8 mouse cellular contexts compared by ENCODE assay signal in genomic region chr12:54654141-54654540, GRCm38 (mm10). TPM values are rescaled to one million over a fixed set of nuclear protein-coding genes. Genes with fewer than 3 reads are reported as not detected.
DNase-seq lines count a peak whose midpoint lies in the region; ATAC-seq and TF ChIP-seq lines count a peak whose summit lies in the region.

No protein-coding gene starts in this region.

- no peak for DNase-seq in forebrain, embryonic 10.5 days (ENCODE audit: extremely low spot score, low spot score)
- DNase-seq in MEL (ENCODE audit: low read depth, low spot score) = peak; percentile 92
- DNase-seq in yolk sac, embryonic 10.5 days (ENCODE audit: low spot score) = no peak
- no peak for DNase-seq in layer of hippocampus, postnatal 36 days
- DNase-seq in urinary bladder, postnatal 4 days (ENCODE audit: low spot score in 2 of 2) = no peak

- TF ChIP-seq CTCF in MEL (IDR thresholded peaks at IDR 0.05 in 2 of 3, conservative IDR thresholded peaks at IDR 0.05 in 1 of 3; ENCODE audit: control insufficient read depth in 1 of 3, insufficient read depth in 1 of 3, low read depth in 2 of 3, low read length in 3 of 3, poor library complexity in 1 of 3, severe bottlenecking in 1 of 3) = no peak

- H3K27ac ChIP-seq in forebrain, embryonic 10.5 days = no peak overlapping the region
- no peak overlapping the region for H3K27ac ChIP-seq in forebrain, embryonic 16.5 days (ENCODE audit: low read length)
- peak overlapping the region; percentile 79 for H3K27ac ChIP-seq in MEL (ENCODE audit: control insufficient read depth, low read depth, low read length)
- no peak overlapping the region for H3K27ac ChIP-seq in hindbrain, embryonic 16.5 days (ENCODE audit: low read depth, low read length)
- H3K27ac ChIP-seq in liver, embryonic 16.5 days (ENCODE audit: low read length) = peak overlapping the region; percentile 35; the same call in 1 of the 2 replicates

- no peak for TF ChIP-seq RAD21 in MEL (IDR thresholded peaks at IDR 0.05; ENCODE audit: low read depth, low read length)

- peak; percentile 72 to 87 for TF ChIP-seq EP300 in MEL (IDR thresholded peaks at IDR 0.05; ENCODE audit: low read depth in 1 of 2, low read length in 2 of 2)

- H3K79me2 ChIP-seq in MEL (ENCODE audit: control insufficient read depth, insufficient read depth, low read length, poor library complexity) = peaks cover 29% of the 10 kb centered on the region

- no peak for ATAC-seq in forebrain, embryonic 16.5 days
- no peak for ATAC-seq in hindbrain, embryonic 16.5 days
- ATAC-seq in liver, embryonic 16.5 days (ENCODE audit: low read depth) = no peak

- WGBS in forebrain, embryonic 10.5 days = 93% methylated on average over 4 of the region's 4 CpGs
- WGBS in forebrain, embryonic 16.5 days = 70% methylated on average over 4 of the region's 4 CpGs
- 78% methylated on average over 4 of the region's 4 CpGs for WGBS in hindbrain, embryonic 16.5 days
- WGBS in liver, embryonic 16.5 days (ENCODE audit: insufficient replicate concordance) = 14% methylated on average over 4 of the region's 4 CpGs

- H3K27me3 ChIP-seq in forebrain, embryonic 10.5 days (ENCODE audit: poor library complexity, severe bottlenecking) = peaks cover 6% of the 10 kb centered on the region; the same call in 1 of the 2 replicates
- H3K27me3 ChIP-seq in forebrain, embryonic 16.5 days (replicated peaks; ENCODE audit: control insufficient read depth, insufficient read depth, low read length) = no peaks in the 10 kb centered on the region
- H3K27me3 ChIP-seq in MEL (ENCODE audit: control insufficient read depth in 1 of 2, insufficient read depth in 2 of 2, low read length in 2 of 2) = no peaks in the 10 kb centered on the region
- H3K27me3 ChIP-seq in hindbrain, embryonic 16.5 days (replicated peaks; ENCODE audit: control insufficient read depth, insufficient read depth, low read length) = no peaks in the 10 kb centered on the region
- H3K27me3 ChIP-seq in liver, embryonic 16.5 days (ENCODE audit: control insufficient read depth, insufficient read depth, low read depth, low read length) = no peaks in the 10 kb centered on the region

- H3K4me2 ChIP-seq in forebrain, embryonic 16.5 days (ENCODE audit: low read length) = no peak overlapping the region
- peak overlapping the region; percentile 62 for H3K4me2 ChIP-seq in hindbrain, embryonic 16.5 days (ENCODE audit: low read length)
- peak overlapping the region; percentile 84 for H3K4me2 ChIP-seq in liver, embryonic 16.5 days (ENCODE audit: low read depth, low read length)

- peak overlapping the region; percentile 73; the same call in 1 of the 2 replicates for H3K4me3 ChIP-seq in forebrain, embryonic 10.5 days
- H3K4me3 ChIP-seq in forebrain, embryonic 16.5 days (replicated peaks; ENCODE audit: low read length) = no peak overlapping the region
- peak overlapping the region; percentile 37 to 81 for H3K4me3 ChIP-seq in MEL (ENCODE audit: control insufficient read depth in 1 of 2, insufficient read depth in 1 of 2, low read depth in 2 of 2, low read length in 2 of 2)
- H3K4me3 ChIP-seq in hindbrain, embryonic 16.5 days (ENCODE audit: low read length) = no peak overlapping the region
- H3K4me3 ChIP-seq in liver, embryonic 16.5 days (ENCODE audit: low read depth, low read length) = 0 out of 2 replicates have a peak overlapping the region, but pooled peaks have one; percentile 24

- no peaks in the 10 kb centered on the region for H3K9me3 ChIP-seq in forebrain, embryonic 10.5 days
- H3K9me3 ChIP-seq in forebrain, embryonic 16.5 days (ENCODE audit: control insufficient read depth, low read length) = no peaks in the 10 kb centered on the region
- no peaks in the 10 kb centered on the region for H3K9me3 ChIP-seq in MEL (replicated peaks; ENCODE audit: insufficient read depth, low read length)
- H3K9me3 ChIP-seq in hindbrain, embryonic 16.5 days (ENCODE audit: control insufficient read depth, low read length) = no peaks in the 10 kb centered on the region
- H3K9me3 ChIP-seq in liver, embryonic 16.5 days (replicated peaks; ENCODE audit: control insufficient read depth, low read length) = no peaks in the 10 kb centered on the region

- peak in 1 of 2 experiments; percentile 35; a peak in 1 of 4 replicates for TF ChIP-seq POLR2A in MEL (IDR thresholded peaks at IDR 0.05; ENCODE audit: control insufficient read depth in 1 of 2, insufficient read depth in 1 of 2, low read depth in 1 of 2, low read length in 2 of 2, poor library complexity in 1 of 2)

- H3K4me1 ChIP-seq in forebrain, embryonic 10.5 days = peaks cover 35% of the 10 kb centered on the region
- H3K4me1 ChIP-seq in forebrain, embryonic 16.5 days (replicated peaks; ENCODE audit: control insufficient read depth, insufficient read depth, low read length) = peaks cover 21% of the 10 kb centered on the region
- H3K4me1 ChIP-seq in MEL (ENCODE audit: control insufficient read depth in 1 of 2, insufficient read depth in 2 of 2, low read length in 2 of 2) = peaks cover 11 to 17% of the 10 kb centered on the region in 2 experiments
- H3K4me1 ChIP-seq in hindbrain, embryonic 16.5 days (ENCODE audit: control insufficient read depth, insufficient read depth, low read depth, low read length) = peaks cover 13% of the 10 kb centered on the region
- peaks cover 31% of the 10 kb centered on the region for H3K4me1 ChIP-seq in liver, embryonic 16.5 days (ENCODE audit: control insufficient read depth, low read depth, low read length)

- H3K36me3 ChIP-seq in forebrain, embryonic 10.5 days (replicated peaks) = peaks cover 18% of the 10 kb centered on the region
- H3K36me3 ChIP-seq in forebrain, embryonic 16.5 days (ENCODE audit: control insufficient read depth, insufficient read depth) = no peaks in the 10 kb centered on the region
- peaks cover 6 to 21% of the 10 kb centered on the region in 2 experiments; a peak in 3 of 4 replicates for H3K36me3 ChIP-seq in MEL (ENCODE audit: control insufficient read depth in 1 of 2, insufficient read depth in 2 of 2, low read length in 2 of 2)
- no peaks in the 10 kb centered on the region for H3K36me3 ChIP-seq in hindbrain, embryonic 16.5 days (ENCODE audit: control insufficient read depth, insufficient read depth, low read length)
- no peaks in the 10 kb centered on the region for H3K36me3 ChIP-seq in liver, embryonic 16.5 days (ENCODE audit: control insufficient read depth, insufficient read depth)

- no peak overlapping the region for H3K9ac ChIP-seq in forebrain, embryonic 16.5 days (replicated peaks; ENCODE audit: low read depth, low read length)
- peak overlapping the region; percentile 83 for H3K9ac ChIP-seq in MEL (ENCODE audit: control insufficient read depth, low read depth, low read length, poor library complexity, severe bottlenecking)
- H3K9ac ChIP-seq in hindbrain, embryonic 16.5 days (ENCODE audit: low read depth, low read length) = no peak overlapping the region
- H3K9ac ChIP-seq in liver, embryonic 16.5 days (ENCODE audit: low read depth, low read length) = no peak overlapping the region

TF ChIP-seq in MEL, 35 proteins besides CTCF, POLR2A, EP300 and RAD21:
- TF ChIP-seq TBP (IDR thresholded peaks at IDR 0.05; ENCODE audit: low read depth, low read length) (peak; percentile 54; the same call in 1 of the 2 replicates), ETS1 (IDR thresholded peaks at IDR 0.05; ENCODE audit: low read depth, low read length) (peak; percentile 86), GATA1 (IDR thresholded peaks at IDR 0.05; ENCODE audit: low read depth, low read length) (peak; percentile 78), ELF1 (IDR thresholded peaks at IDR 0.05; ENCODE audit: low read depth, low read length) (no peak), MYC (IDR thresholded peaks at IDR 0.05; ENCODE audit: low read depth, low read length) (no peak; the same call in 1 of the 2 replicates), SIN3A (IDR thresholded peaks at IDR 0.05; ENCODE audit: low read length) (peak; percentile 84), TCF12 (IDR thresholded peaks at IDR 0.05; ENCODE audit: low read depth, low read length) (peak; percentile 76), NELFE (IDR thresholded peaks at IDR 0.05; ENCODE audit: low read depth, low read length) (no peak), RCOR1 (IDR thresholded peaks at IDR 0.05; ENCODE audit: low read depth, low read length) (peak; percentile 61; the same call in 1 of the 2 replicates), TAL1 (IDR thresholded peaks at IDR 0.05; ENCODE audit: low read length) (peak; percentile 66), NRF1 (IDR thresholded peaks at IDR 0.05; ENCODE audit: insufficient read depth, low read depth, low read length, poor library complexity, severe bottlenecking) (no peak)

RNA-seq across cellular contexts. Expression of gene Sptssa, which starts 2.2 kb away (rescaled TPM):
- 163 and 165 TPM in 2 replicates for polyA plus RNA-seq in forebrain, embryonic 10.5 days (2016; fragmentation: Nextera tagmentation; extraction: Ambion mirVana)
- 169 and 183 TPM in 2 replicates for polyA plus RNA-seq in forebrain, embryonic 16.5 days (2015; fragmentation: Nextera tagmentation; extraction: Ambion mirVana)
- total RNA-seq in MEL (2012; rRNA removed) = 58.1 and 88.4 TPM in 2 replicates
- polyA plus RNA-seq in MEL (2012; ENCODE audit: insufficient read depth in 1 of 2, insufficient read length in 2 of 2, low read depth in 1 of 2, low replicate concordance in 2 of 2, missing spikeins in 1 of 2) = 100 to 1,000 TPM in 1 of 2 experiments, not detected in 1; 166 TPM
- 198 and 213 TPM in 2 replicates for polyA plus RNA-seq in hindbrain, embryonic 16.5 days (2015; fragmentation: Nextera tagmentation; extraction: Ambion mirVana)
- 92.2 and 96.8 TPM in 2 replicates for polyA plus RNA-seq in liver, embryonic 16.5 days (2015; fragmentation: Nextera tagmentation; extraction: Ambion mirVana)
- 10 to 100 TPM; 24.2 to 27.5 TPM for total RNA-seq in layer of hippocampus, postnatal 36 days (2021)

RNA-seq across cellular contexts. Expression of gene Eapp, which starts 41.6 kb away (rescaled TPM):
- 69.7 and 74.0 TPM in 2 replicates for polyA plus RNA-seq in forebrain, embryonic 10.5 days (2016; fragmentation: Nextera tagmentation; extraction: Ambion mirVana)
- polyA plus RNA-seq in forebrain, embryonic 16.5 days (2015; fragmentation: Nextera tagmentation; extraction: Ambion mirVana) = 80.3 and 85.6 TPM in 2 replicates
- total RNA-seq in MEL (2012; rRNA removed) = 45.6 and 50.4 TPM in 2 replicates
- polyA plus RNA-seq in MEL (2012; ENCODE audit: insufficient read depth in 1 of 2, insufficient read length in 2 of 2, low read depth in 1 of 2, low replicate concordance in 2 of 2, missing spikeins in 1 of 2) = 10 to 100 TPM in 1 of 2 experiments, not detected in 1; 50.7 TPM
- 73.4 and 81.1 TPM in 2 replicates for polyA plus RNA-seq in hindbrain, embryonic 16.5 days (2015; fragmentation: Nextera tagmentation; extraction: Ambion mirVana)
- 36.9 and 38.8 TPM in 2 replicates for polyA plus RNA-seq in liver, embryonic 16.5 days (2015; fragmentation: Nextera tagmentation; extraction: Ambion mirVana)
- total RNA-seq in layer of hippocampus, postnatal 36 days (2021) = 10 to 100 TPM; 42.7 to 47.1 TPM

Comparison
In these comparisons a context has a peak if more than half of its experiments do, and no peak if none do; other contexts are left out.
1. H3K4me3 ChIP-seq: peak in forebrain, embryonic 10.5 days (single experiment), MEL (2 of 2) and liver, embryonic 16.5 days (single experiment); none in forebrain, embryonic 16.5 days (single experiment) and hindbrain, embryonic 16.5 days (single experiment).
2. H3K27ac ChIP-seq: peak in MEL (single experiment) and liver, embryonic 16.5 days (single experiment); none in forebrain, embryonic 10.5 days (single experiment), forebrain, embryonic 16.5 days (single experiment) and hindbrain, embryonic 16.5 days (single experiment).